Mouse (Mus musculus) liver, embryonic 13.5 days (tissue): Measurements from ENCODE around the gene Plekhg5. TPM values are rescaled to one million over a fixed set of nuclear protein-coding genes. Genes with fewer than 3 reads are reported as not detected.

Experiments
- ATAC-seq: fragments of 200-750 bp; cut with Nextera tagmentation; 2 replicates; pipeline ENCODE4 v1.8.0; 2017; ENCODE audit warnings: low read depth, mild to moderate bottlenecking, moderate number of reproducible peaks, moderate library complexity
- DNase-seq: peaks from one replicate; pipeline ENCODE4 v3.0.0; 2022
- H3K27ac ChIP-seq: fragments of 300-500 bp; sonication (generic); 2 replicates; pipeline ENCODE4 v1.5.1; 2015; ENCODE audit warnings: moderate library complexity, mild to moderate bottlenecking, inconsistent platforms
- H3K27me3 ChIP-seq: fragments of 300-500 bp; sonication (generic); 2 replicates; pipeline ENCODE4 v1.6.1; 2015; ENCODE audit warnings: mild to moderate bottlenecking, inconsistent platforms
- H3K36me3 ChIP-seq: fragments of 300-500 bp; sonication (generic); 2 replicates; pipeline ENCODE4 v1.6.1; 2015; ENCODE audit warnings: mild to moderate bottlenecking, inconsistent platforms
- H3K4me1 ChIP-seq: fragments of 300-500 bp; sonication (generic); replicated peaks from 2 replicates; pipeline ENCODE4 v1.6.1; 2015; ENCODE audit warnings: inconsistent platforms
- H3K4me2 ChIP-seq: fragments of 300-500 bp; sonication (generic); 2 replicates; pipeline ENCODE4 v1.6.1; 2015; ENCODE audit warnings: inconsistent platforms, mild to moderate bottlenecking, moderate library complexity
- H3K4me3 ChIP-seq: fragments of 300-500 bp; sonication (generic); replicated peaks from 2 replicates; pipeline ENCODE4 v1.5.1; 2015; ENCODE audit warnings: mild to moderate bottlenecking, inconsistent platforms
- H3K9ac ChIP-seq: fragments of 300-500 bp; sonication (generic); 2 replicates; pipeline ENCODE4 v1.6.1; 2015; ENCODE audit warnings: mild to moderate bottlenecking, inconsistent platforms
- H3K9me3 ChIP-seq: fragments of 300-500 bp; sonication (generic); replicated peaks from 2 replicates; pipeline ENCODE4 v1.6.1; 2016; ENCODE audit warnings: inconsistent platforms
- WGBS: fragments of 180-500 bp; shearing (Covaris S2); methylation state at CpG from one replicate; pipeline ENCODE4 v1.1.7; 2015; ENCODE audit not compliant: insufficient replicate concordance; 5-methylcytosine and 5-hydroxymethylcytosine counted together
- polyA plus RNA-seq: library from polyadenylated mRNA; unstranded; fragments of >200 nt; fragmentation: Nextera tagmentation; extraction: Ambion mirVana; gene quantifications from 2 replicates; pipeline ENCODE4 v1.2.1, GENCODE M21; 2015

The Plekhg5 gene
- polyA plus RNA-seq, 1 experiment from 2014 or later = 4.9 TPM

DNA sequence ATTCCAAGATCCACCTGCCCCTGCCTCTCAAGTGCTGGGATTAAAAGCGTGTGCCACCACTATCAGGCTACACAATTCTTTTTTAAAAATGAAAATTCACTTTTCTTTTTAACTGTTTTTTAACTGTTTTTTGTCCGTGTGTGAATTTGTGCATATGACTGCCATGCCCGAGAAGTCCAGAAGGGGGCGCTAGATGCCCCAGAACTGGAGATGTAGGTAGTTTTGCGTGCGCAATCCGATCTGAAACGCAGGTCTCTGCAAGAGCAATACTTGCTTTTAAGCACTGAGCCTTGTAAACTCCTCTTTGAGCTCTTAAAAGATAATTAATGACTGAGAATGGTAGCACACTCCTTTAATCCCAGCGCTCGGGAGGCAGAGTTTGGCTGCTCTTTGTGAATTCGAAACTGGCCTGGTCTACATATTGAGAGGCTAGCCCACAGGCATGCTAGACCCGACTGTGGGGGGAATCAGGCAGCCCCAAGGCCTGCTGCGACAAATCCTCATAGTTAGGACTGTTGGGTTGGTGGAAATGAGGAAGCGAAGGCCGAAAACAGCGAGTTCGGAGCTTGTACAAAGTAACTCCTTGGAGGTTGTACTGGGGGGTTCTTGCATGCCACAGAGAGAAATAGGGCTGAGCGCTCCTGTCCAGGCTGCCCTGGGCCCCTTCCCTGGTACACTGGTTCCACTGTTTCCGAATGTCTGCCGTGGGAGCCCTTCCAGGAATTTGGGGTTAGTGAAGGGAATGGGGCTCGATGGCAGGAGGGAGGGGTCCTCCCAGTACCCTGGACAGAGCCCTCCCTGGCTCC is 85.7 kb downstream of the Plekhg5 start:
- WGBS = 12% methylated on average over 21 of the region's 21 CpGs
- H3K4me3 ChIP-seq = peak overlapping the region; percentile 52
- H3K36me3 ChIP-seq = no peaks in the 10 kb centered on the region
- H3K9me3 ChIP-seq = no peaks in the 10 kb centered on the region
- H3K27me3 ChIP-seq = peaks cover 79% of the 10 kb centered on the region
- H3K9ac ChIP-seq = peak overlapping the region; percentile 17; the same call in 1 of the 2 replicates
- DNase-seq = peak; percentile 43
- H3K27ac ChIP-seq = no peak overlapping the region
- ATAC-seq = no peak; the same call in 1 of the 2 replicates
- H3K4me2 ChIP-seq = peak overlapping the region; percentile 69
- peaks cover 34% of the 10 kb centered on the region for H3K4me1 ChIP-seq

DNA sequence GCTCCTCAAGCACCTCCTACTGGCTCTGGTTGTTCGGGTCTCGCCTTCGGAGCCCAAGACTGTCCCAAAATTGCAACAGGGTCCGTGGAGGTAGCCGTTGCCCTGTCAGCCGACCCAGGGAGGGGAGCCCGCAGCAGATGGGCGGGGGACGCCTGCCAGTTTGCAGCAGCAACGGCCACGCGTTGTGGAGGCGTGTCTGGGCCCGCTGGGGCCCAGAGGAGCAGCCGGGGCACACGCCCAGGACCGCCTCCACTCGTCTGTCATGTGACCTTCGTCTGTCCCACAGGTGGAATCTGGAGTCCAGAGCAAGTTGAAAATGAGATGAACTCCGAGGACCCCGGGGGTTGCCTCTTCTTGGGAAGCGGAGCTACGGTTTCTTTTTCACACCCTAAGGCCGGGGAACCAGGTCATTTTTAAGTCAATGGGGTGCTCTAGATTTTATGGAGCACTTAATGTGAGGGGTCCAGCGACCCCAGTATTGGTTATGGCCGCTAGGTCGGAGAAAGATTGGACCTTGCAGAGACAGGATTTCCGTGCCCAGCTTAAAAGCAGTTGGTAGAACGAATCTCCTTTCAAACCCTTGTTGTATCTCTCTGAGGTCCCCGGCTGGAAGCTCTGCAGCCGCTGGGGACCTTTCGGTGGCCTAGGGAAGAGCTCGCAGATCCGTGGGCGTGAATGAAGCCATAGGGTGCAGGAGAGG is 86.4 kb downstream of the Plekhg5 start, which contains the start of gene Hes2:
TSS of gene Hes2 (plus strand) at position 283 of the 700 bp plus-strand sequence.
- Histone ChIP-seq H3K27me3 (peaks cover 75% of the 10 kb centered on the region), H3K4me1 (peaks cover 28% of the 10 kb centered on the region), H3K4me2 (peak within 1 kb of the TSS; percentile 69), H3K4me3 (peak within 1 kb of the TSS; percentile 52), H3K36me3 (no peaks in the 10 kb centered on the region), H3K9ac (peak within 1 kb of the TSS; percentile 17; the same call in 1 of the 2 replicates), H3K27ac (no peak within 1 kb of the TSS), H3K9me3 (no peaks in the 10 kb centered on the region)
- DNase-seq (no peak), ATAC-seq (peak; percentile 52; the same call in 1 of the 2 replicates)
- 3% methylated on average over 35 of the region's 35 CpGs for WGBS

DNA sequence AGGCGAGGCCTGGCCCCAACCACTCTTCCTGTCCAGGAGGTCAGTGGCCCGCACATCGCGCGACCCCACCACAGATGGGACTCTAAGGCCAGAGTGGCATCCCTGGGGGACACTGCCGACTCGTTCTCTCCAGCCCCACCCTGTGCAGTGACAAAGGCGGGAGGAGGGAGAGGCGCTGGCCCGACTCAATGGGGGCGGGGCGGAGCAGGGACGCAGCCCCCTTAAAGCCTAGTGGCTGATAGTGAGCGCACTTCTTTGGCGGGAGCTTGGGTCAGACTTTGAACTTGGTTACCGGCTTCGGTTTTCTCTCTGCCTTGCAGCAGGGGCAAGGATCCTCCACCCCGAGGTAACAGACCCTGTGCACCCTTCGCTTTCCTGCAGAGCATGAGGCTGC is 87.0 kb downstream of the Plekhg5 start:
- Histone ChIP-seq H3K9ac (no peak overlapping the region), H3K27me3 (peaks cover 77% of the 10 kb centered on the region), H3K4me2 (peak overlapping the region; percentile 69), H3K4me1 (peaks cover 22% of the 10 kb centered on the region), H3K9me3 (no peaks in the 10 kb centered on the region), H3K4me3 (peak overlapping the region; percentile 52), H3K27ac (no peak overlapping the region), H3K36me3 (no peaks in the 10 kb centered on the region)
- WGBS = 3% methylated on average over 19 of the region's 19 CpGs
- no peak for DNase-seq
- no peak for ATAC-seq

DNA sequence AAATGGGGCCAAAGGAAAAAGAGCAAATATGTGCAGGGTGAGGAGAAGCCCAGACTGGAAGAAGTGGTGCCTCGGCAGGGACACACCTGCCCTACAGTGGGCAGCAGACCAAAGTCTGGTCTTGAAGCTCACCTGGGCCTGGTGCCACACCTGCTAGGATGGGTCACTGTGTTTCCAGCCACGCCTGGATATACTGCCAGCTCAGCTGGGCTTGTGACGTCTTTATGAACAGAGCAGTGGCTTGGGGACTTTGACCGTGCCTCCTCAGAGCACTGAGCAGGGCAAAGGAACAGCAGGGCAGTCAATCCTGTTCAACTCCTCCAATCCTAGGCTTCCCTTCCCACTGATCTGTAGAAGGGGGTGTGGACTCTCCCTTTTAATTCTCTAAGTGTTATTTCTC is 88.5 kb downstream of the Plekhg5 start:
- H3K4me1 ChIP-seq = peaks cover 19% of the 10 kb centered on the region
- DNase-seq (no peak), ATAC-seq (no peak)
- H3K4me2 ChIP-seq = no peak overlapping the region
- peaks cover 76% of the 10 kb centered on the region for H3K27me3 ChIP-seq
- no peak overlapping the region for H3K9ac ChIP-seq
- no peak overlapping the region for H3K4me3 ChIP-seq
- WGBS = 29% methylated on average over 4 of the region's 4 CpGs
- H3K36me3 ChIP-seq = no peaks in the 10 kb centered on the region
- no peaks in the 10 kb centered on the region for H3K9me3 ChIP-seq
- no peak overlapping the region for H3K27ac ChIP-seq

DNA sequence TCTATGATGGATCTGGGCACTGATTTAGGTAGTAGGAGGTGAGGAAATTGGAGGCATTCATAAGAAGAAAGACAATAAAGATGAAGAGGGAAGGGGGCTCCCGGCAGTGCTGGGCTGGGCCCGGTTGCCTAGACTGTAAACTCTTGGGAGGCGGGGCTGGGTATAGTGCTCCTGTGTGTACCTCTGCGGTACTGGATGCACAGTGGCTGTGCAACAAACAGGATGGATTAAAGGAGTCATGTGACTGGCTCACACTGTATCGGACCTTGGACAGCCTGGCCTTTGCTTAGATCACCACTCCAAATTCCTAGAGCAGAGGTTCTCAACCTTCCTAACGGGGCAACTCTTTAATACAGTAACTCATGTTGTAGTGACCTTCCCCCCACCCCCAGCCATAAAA is 89.3 kb downstream of the Plekhg5 start:
- Histone ChIP-seq H3K4me3 (no peak overlapping the region), H3K36me3 (no peaks in the 10 kb centered on the region), H3K27me3 (peaks cover 76% of the 10 kb centered on the region), H3K9ac (no peak overlapping the region), H3K9me3 (no peaks in the 10 kb centered on the region), H3K4me1 (peaks cover 19% of the 10 kb centered on the region), H3K4me2 (no peak overlapping the region), H3K27ac (no peak overlapping the region)
- ATAC-seq (no peak), DNase-seq (no peak)
- 60% methylated on average over 6 of the region's 6 CpGs for WGBS

DNA sequence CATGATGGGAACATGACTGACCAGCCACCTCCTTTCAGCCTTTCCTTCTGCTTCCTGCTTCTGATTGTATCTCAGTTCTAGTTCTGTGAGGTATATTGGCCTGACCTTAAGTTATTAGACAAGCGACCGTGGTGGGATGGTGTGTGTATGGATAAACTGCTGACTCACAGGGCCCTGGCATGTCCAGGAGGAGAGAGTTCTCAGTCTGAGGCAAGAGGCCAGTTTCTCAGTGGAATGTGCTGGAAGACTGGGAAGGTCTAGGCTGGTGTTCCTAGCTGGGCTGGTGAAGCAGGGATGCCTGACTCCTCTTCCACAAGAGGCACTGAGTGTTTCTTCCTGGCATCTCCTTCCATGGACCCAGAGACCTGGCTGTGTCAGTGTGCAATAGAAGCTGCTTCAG is 90.5 kb downstream of the Plekhg5 start:
- H3K4me1 ChIP-seq = peaks cover 19% of the 10 kb centered on the region
- H3K9me3 ChIP-seq = no peaks in the 10 kb centered on the region
- H3K36me3 ChIP-seq = no peaks in the 10 kb centered on the region
- H3K9ac ChIP-seq = no peak overlapping the region
- 58% methylated on average over 2 of the region's 2 CpGs for WGBS
- H3K4me3 ChIP-seq = no peak overlapping the region
- H3K4me2 ChIP-seq = no peak overlapping the region
- no peak for DNase-seq
- ATAC-seq = no peak
- H3K27ac ChIP-seq = no peak overlapping the region
- peaks cover 67% of the 10 kb centered on the region for H3K27me3 ChIP-seq

Other genes starting within 250 kb of the Plekhg5 start
- gene Camta1, start 210.6 kb upstream of the Plekhg5 start, polyA plus RNA-seq = 43.6 and 47.8 TPM in 2 replicates
- 58.3 and 66.6 TPM in 2 replicates for gene Dnajc11, start 138.8 kb upstream of the Plekhg5 start, polyA plus RNA-seq
- gene Thap3, start 83.5 kb upstream of the Plekhg5 start, polyA plus RNA-seq = 7.8 and 8.1 TPM in 2 replicates
- gene Phf13, start 76.2 kb upstream of the Plekhg5 start, polyA plus RNA-seq = 5.4 and 6.2 TPM in 2 replicates
- gene Klhl21, start 63.7 kb upstream of the Plekhg5 start, polyA plus RNA-seq = 6.0 and 6.5 TPM in 2 replicates
- gene Zbtb48, start 44.8 kb upstream of the Plekhg5 start, polyA plus RNA-seq = 7.2 and 9.5 TPM in 2 replicates
- gene Tas1r1, start 33.9 kb upstream of the Plekhg5 start, polyA plus RNA-seq = 0.07 TPM in 1 of 2 replicates, not detected in the other
- gene Nol9, start 33.2 kb upstream of the Plekhg5 start, polyA plus RNA-seq = 21.9 and 24.1 TPM in 2 replicates
- gene Tnfrsf25, start 43.4 kb downstream of the Plekhg5 start, polyA plus RNA-seq = 0.37 and 0.48 TPM in 2 replicates
- gene Espn, start 79.9 kb downstream of the Plekhg5 start, polyA plus RNA-seq = 1.8 and 2.1 TPM in 2 replicates
- gene Hes2, start 86.4 kb downstream of the Plekhg5 start, polyA plus RNA-seq = 0.06 TPM in 1 of 2 replicates, not detected in the other
- 24.8 and 25.2 TPM in 2 replicates for gene Acot7, start 105.6 kb downstream of the Plekhg5 start, polyA plus RNA-seq
- 0.81 and 0.82 TPM in 2 replicates for gene Gpr153, start 201.7 kb downstream of the Plekhg5 start, polyA plus RNA-seq
- gene Hes3, start 219.2 kb downstream of the Plekhg5 start, polyA plus RNA-seq = not detected in 2 replicates
- gene Icmt, start 224.7 kb downstream of the Plekhg5 start, polyA plus RNA-seq = 7.9 and 8.6 TPM in 2 replicates
- gene Rnf207, start 246.5 kb downstream of the Plekhg5 start, polyA plus RNA-seq = 0.27 and 0.31 TPM in 2 replicates